Mouse (Mus musculus) cerebellum, adult 18-20 months (tissue): ENCODE data around the gene Lman2.

Source experiments
- DNase-seq, 2 experiments: peaks; one replicate each; pipeline ENCODE4 v3.0.0; 2021

The Lman2 gene

GRCm38 (mm10) chr13:55362453-55363060, at the start of gene Lman2:
Lman2 (minus strand) TSS chr13:55362783.
- DNase-seq, result peak; percentile 92 to 99

GRCm38 (mm10) chr13:55411826-55412225, 49.2 kb upstream of the Lman2 start:
- DNase-seq, result no peak

GRCm38 (mm10) chr13:55408546-55409120, 46.0 kb upstream of the Lman2 start:
- DNase-seq, result no peak

GRCm38 (mm10) chr13:55407341-55407740, 44.8 kb upstream of the Lman2 start:
- DNase-seq, result no peak

GRCm38 (mm10) chr13:55405783-55406390, 43.3 kb upstream of the Lman2 start:
- DNase-seq, result no peak

GRCm38 (mm10) chr13:55404853-55405782, 42.5 kb upstream of the Lman2 start:
- DNase-seq, result peak; percentile 67 to 82

- DNase-seq, result no peak
These were observed 41.6 kb upstream of the Lman2 start for GRCm38 (mm10) chr13:55403935-55404852.

- no peak for DNase-seq
These were observed 40.7 kb upstream of the Lman2 start for GRCm38 (mm10) chr13:55403266-55403665.

GRCm38 (mm10) chr13:55400039-55400346, 37.4 kb upstream of the Lman2 start:
- DNase-seq, result no peak

GRCm38 (mm10) chr13:55399300-55400038, 36.9 kb upstream of the Lman2 start:
- DNase-seq, result no peak

GRCm38 (mm10) chr13:55398088-55398487, 35.5 kb upstream of the Lman2 start, which contains the start of gene Slc34a1:
Slc34a1 (plus strand) TSS chr13:55398187.
- DNase-seq, result no peak

GRCm38 (mm10) chr13:55392933-55393332, 30.4 kb upstream of the Lman2 start:
- no peak for DNase-seq

- DNase-seq, result no peak
These were observed 29.0 kb upstream of the Lman2 start for GRCm38 (mm10) chr13:55391626-55392029.

GRCm38 (mm10) chr13:55390644-55391043, 28.1 kb upstream of the Lman2 start:
- no peak for DNase-seq

- DNase-seq, result no peak
These were observed 19.2 kb upstream of the Lman2 start for GRCm38 (mm10) chr13:55381790-55382189.

GRCm38 (mm10) chr13:55378907-55379580, 16.5 kb upstream of the Lman2 start:
- DNase-seq, result no peak

- DNase-seq, result no peak
These were observed 13.3 kb upstream of the Lman2 start for GRCm38 (mm10) chr13:55375877-55376276.

GRCm38 (mm10) chr13:55374206-55374924, 11.8 kb upstream of the Lman2 start:
- no peak for DNase-seq

GRCm38 (mm10) chr13:55371740-55372139, 9.2 kb upstream of the Lman2 start:
- DNase-seq, result no peak

GRCm38 (mm10) chr13:55371007-55371681, 8.6 kb upstream of the Lman2 start:
- peak in 1 of 2 experiments; percentile 21 for DNase-seq
